Mouse (Mus musculus) embryonic facial prominence, embryonic 11.5 days (tissue): ENCODE results near the gene Osbpl8. TPM values are rescaled to one million over a fixed set of nuclear protein-coding genes. Genes with fewer than 3 reads are reported as not detected.

Experiments used
- ATAC-seq: fragments of 200-750 bp; cut with Nextera tagmentation; replicated peaks from 2 replicates; pipeline ENCODE4 v1.8.0; 2017; ENCODE audit warnings: low read depth; ENCODE audit not compliant: insufficient number of reproducible peaks, low FRiP score, low TSS enrichment
- DNase-seq: peaks from one replicate; pipeline ENCODE4 v3.0.0-alpha.2; 2015; ENCODE audit warnings: low spot score
- H3K27ac ChIP-seq: fragments of 300-500 bp; sonication (generic); replicated peaks from 2 replicates; pipeline ENCODE4 v1.5.1; 2014; ENCODE audit warnings: mild to moderate bottlenecking, low read depth, low read length, control low read depth
- H3K27me3 ChIP-seq: fragments of 300-500 bp; sonication (generic); 2 replicates; pipeline ENCODE4 v1.6.1; 2014; ENCODE audit warnings: mild to moderate bottlenecking, low read length, moderate library complexity, mixed read lengths; ENCODE audit not compliant: control insufficient read depth, insufficient read depth
- H3K36me3 ChIP-seq: fragments of 300-500 bp; sonication (generic); replicated peaks from 2 replicates; pipeline ENCODE4 v1.6.1; 2014; ENCODE audit warnings: low read depth, mild to moderate bottlenecking, low read length, moderate library complexity, mixed read lengths; ENCODE audit not compliant: control insufficient read depth, insufficient read depth
- H3K4me1 ChIP-seq: fragments of 300-500 bp; sonication (generic); 2 replicates; pipeline ENCODE4 v1.6.1; 2014; ENCODE audit warnings: low read length, mixed read lengths; ENCODE audit not compliant: control insufficient read depth, insufficient read depth
- H3K4me2 ChIP-seq: fragments of 300-500 bp; sonication (generic); 2 replicates; pipeline ENCODE4 v1.6.1; 2014; ENCODE audit warnings: low read depth, mild to moderate bottlenecking, control low read depth, low read length, moderate library complexity
- H3K4me3 ChIP-seq: fragments of 300-500 bp; sonication (generic); 2 replicates; pipeline ENCODE4 v1.5.1; 2014; ENCODE audit warnings: low read depth, low read length, control low read depth
- H3K9ac ChIP-seq: fragments of 300-500 bp; sonication (generic); replicated peaks from 2 replicates; pipeline ENCODE4 v1.6.1; 2014; ENCODE audit warnings: mild to moderate bottlenecking, control low read depth, low read length
- H3K9me3 ChIP-seq: fragments of 300-500 bp; sonication (generic); replicated peaks from 2 replicates; pipeline ENCODE4 v1.6.1; 2016; ENCODE audit warnings: mild to moderate bottlenecking, low read length, inconsistent platforms, mixed read lengths; ENCODE audit not compliant: control insufficient read depth
- WGBS: fragments of 180-500 bp; shearing (Covaris S2); extraction: QIAGEN DNeasy Blood & Tissue Kit; methylation state at CpG from one replicate; pipeline ENCODE4 v1.1.7; 2014; 5-methylcytosine and 5-hydroxymethylcytosine counted together
- polyA plus RNA-seq: library from polyadenylated mRNA; unstranded; fragments of >200 nt; fragmentation: Nextera tagmentation; extraction: Ambion mirVana; gene quantifications from 2 replicates; pipeline ENCODE4 v1.2.1, GENCODE M21; 2014

Osbpl8 gene
- polyA plus RNA-seq, result 9.7 and 10.5 TPM in 2 replicates

DNA sequence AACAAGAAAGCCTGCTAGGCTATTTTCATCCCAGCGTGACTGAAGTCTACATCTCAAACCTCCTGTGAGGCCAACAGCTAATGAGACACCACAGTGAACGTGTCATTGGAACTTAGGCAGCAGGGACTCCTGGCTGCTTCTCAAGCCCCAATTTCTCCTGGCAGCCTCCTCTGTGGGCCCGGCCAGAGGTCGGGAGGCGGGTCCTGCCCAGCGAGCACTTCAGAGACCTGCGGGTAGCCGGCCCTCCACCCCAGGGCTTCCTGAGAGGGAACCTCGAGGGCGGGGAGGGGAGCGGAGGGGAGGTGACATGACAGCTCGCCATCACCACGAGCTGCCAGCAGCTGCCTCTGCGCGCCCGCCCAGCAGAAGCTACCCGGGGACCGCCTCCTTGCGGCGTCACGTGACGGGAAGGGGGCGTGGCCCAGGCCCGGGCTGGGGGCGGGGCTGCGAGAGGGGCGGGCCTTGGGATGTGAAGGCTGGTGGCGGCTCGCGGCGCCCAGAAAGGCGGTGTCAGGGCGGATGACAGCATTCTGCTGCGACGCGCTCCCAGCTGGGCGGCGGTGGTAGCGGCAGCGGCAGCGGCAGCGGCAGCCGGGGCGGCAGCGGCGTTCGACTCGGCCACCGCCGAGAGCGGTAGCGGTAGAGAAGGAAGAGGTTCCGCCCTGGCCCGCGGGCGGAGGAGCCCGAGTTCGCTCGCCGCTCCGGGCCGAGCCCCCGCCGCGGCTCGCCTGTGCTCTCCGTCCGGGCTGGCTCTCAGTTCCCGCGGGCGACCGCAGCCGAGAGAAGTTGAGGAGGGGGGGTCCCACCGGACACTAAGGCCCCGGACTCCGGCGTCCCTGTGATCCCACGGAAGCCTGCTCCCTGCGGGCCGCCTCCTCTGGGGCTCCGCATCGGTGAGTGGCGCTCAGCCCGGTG lies at the start of gene Osbpl8:
Gene Osbpl8, plus strand, starts transcription at position 449 of the 915 bp plus-strand sequence.
- ATAC-seq (peak; percentile 96), DNase-seq (peak; percentile 96)
- Histone ChIP-seq H3K27me3 (no peaks in the 10 kb centered on the region), H3K9ac (peak within 1 kb of the TSS; percentile 89), H3K27ac (peak within 1 kb of the TSS; percentile 78), H3K4me2 (peak within 1 kb of the TSS; percentile 77), H3K9me3 (no peaks in the 10 kb centered on the region), H3K4me3 (peak within 1 kb of the TSS; percentile 93), H3K4me1 (no peaks in the 10 kb centered on the region), H3K36me3 (no peaks in the 10 kb centered on the region)
- under 1% methylated on average over 64 of the region's 84 CpGs for WGBS

DNA sequence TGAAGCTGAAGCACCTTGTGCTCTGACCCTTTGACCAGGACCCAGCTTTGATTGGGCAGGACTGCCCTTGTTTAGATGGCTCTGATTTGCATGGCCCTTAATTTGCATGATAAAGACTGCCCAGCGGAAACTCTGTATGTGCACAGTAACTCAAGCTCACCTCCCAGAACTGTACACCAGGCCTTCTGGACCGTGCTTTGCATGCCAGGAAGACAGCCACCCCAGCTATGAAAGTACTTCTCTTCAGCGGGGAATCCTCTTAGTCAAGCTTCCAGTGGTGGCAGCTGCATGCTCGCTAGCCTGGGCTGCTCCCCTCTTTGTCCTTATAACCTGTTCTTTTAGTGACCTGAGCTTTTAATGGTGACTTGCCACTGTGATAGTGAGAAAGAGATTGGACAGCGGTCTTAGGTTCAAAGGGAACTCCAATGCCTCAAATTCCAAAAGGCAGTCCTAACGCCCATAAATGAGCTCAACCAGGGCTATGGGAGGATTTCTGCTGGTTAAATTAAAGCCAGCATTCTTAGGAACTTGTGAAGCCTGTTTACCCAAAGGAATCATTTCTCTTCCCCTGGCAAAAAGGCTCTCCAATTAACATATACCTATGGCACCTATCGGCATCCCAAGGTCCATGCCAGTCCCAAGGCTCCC lies 47.2 kb upstream of the Osbpl8 start:
- no peak overlapping the region for H3K4me3 ChIP-seq
- H3K9ac ChIP-seq, result no peak overlapping the region
- no peaks in the 10 kb centered on the region for H3K27me3 ChIP-seq
- no peaks in the 10 kb centered on the region for H3K4me1 ChIP-seq
- WGBS, result 64% methylated on average over 7 of the region's 7 CpGs
- no peak overlapping the region for H3K4me2 ChIP-seq
- H3K9me3 ChIP-seq, result no peaks in the 10 kb centered on the region
- no peak overlapping the region for H3K27ac ChIP-seq
- no peak for ATAC-seq
- DNase-seq, result no peak
- H3K36me3 ChIP-seq, result no peaks in the 10 kb centered on the region

DNA sequence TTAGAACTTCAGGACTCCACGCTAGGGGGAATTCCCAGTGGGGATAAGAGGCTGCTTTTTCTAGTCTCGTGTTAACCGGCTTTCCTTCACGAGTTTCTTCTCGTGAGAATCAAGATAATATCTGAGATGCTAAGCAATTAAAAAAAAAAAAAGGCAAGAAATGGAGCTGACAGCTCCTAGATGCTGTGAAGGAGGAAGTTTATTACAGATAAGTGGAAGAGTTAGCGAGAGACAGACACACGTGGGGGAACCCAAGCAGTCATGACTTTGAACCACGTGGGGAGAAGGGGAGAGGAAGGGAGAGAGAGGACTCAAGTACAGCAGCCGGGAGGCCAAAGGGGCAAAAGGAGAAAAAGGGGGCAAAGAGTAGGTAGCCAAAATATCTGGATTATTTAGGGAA lies 46.3 kb upstream of the Osbpl8 start:
- Histone ChIP-seq H3K4me1 (no peaks in the 10 kb centered on the region), H3K4me2 (no peak overlapping the region), H3K27me3 (no peaks in the 10 kb centered on the region), H3K36me3 (no peaks in the 10 kb centered on the region), H3K4me3 (no peak overlapping the region), H3K9me3 (no peaks in the 10 kb centered on the region), H3K27ac (no peak overlapping the region), H3K9ac (no peak overlapping the region)
- DNase-seq, result no peak
- ATAC-seq, result no peak
- WGBS, result 82% methylated on average over 9 of the region's 9 CpGs

DNA sequence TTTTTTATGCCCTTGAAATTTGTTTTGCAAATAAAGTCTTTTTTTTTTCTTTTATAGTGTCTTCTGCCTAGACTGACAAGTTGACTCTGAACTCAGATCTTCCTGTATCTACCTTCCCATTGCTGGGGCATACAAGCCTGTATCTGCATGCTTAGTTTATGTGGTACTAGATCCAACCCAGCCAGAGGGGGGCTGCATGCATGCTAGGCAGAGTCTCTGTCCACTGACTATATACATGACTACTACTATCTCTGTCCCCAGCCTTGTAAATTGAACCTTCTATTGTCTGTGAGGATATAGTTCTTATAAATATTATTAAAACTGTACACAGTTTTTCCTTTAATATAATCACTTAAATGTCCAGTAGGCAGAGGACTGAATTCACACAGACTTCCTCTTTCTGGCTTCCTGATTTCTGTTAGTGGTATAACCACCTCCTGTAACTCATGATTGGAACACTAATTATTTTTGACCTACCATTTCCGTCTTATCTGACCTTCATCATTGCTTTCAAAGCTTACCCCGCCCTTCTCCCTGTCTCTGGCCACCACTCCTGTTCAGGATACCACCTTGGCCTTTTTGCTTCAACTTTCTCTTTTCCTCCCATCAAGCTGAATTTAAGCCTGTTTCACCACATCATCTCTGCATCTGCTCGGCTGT lies 45.4 kb upstream of the Osbpl8 start:
- no peak overlapping the region for H3K4me3 ChIP-seq
- ATAC-seq (no peak), DNase-seq (no peak)
- H3K9me3 ChIP-seq, result no peaks in the 10 kb centered on the region
- H3K4me2 ChIP-seq, result no peak overlapping the region
- no peaks in the 10 kb centered on the region for H3K36me3 ChIP-seq
- H3K27me3 ChIP-seq, result no peaks in the 10 kb centered on the region
- no peaks in the 10 kb centered on the region for H3K4me1 ChIP-seq
- H3K9ac ChIP-seq, result no peak overlapping the region
- 50% methylated on average over 3 of the region's 3 CpGs for WGBS
- no peak overlapping the region for H3K27ac ChIP-seq

DNA sequence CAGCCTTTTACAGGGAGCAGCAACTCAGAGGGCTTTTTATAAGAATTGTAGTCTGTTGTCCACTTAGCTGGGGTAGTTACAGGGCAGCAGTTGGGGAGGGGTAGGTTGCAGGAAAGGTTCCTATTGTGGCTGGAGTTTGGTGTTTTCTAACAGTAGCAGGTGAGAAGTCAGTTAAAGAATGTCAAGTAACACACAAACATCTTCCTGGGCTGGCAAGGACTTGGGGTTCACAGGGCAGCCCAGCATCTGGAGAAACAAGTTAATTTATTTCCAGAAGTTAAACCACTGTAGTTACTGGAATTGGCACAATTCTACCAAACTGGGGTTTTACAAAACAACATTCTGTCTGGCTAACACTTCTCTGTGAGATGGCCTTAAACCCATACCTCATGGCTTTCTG lies 44.8 kb upstream of the Osbpl8 start:
- Histone ChIP-seq H3K9ac (no peak overlapping the region), H3K4me3 (no peak overlapping the region), H3K4me2 (no peak overlapping the region), H3K27ac (no peak overlapping the region), H3K36me3 (no peaks in the 10 kb centered on the region), H3K27me3 (no peaks in the 10 kb centered on the region), H3K9me3 (no peaks in the 10 kb centered on the region), H3K4me1 (no peaks in the 10 kb centered on the region)
- DNase-seq (no peak), ATAC-seq (no peak)

DNA sequence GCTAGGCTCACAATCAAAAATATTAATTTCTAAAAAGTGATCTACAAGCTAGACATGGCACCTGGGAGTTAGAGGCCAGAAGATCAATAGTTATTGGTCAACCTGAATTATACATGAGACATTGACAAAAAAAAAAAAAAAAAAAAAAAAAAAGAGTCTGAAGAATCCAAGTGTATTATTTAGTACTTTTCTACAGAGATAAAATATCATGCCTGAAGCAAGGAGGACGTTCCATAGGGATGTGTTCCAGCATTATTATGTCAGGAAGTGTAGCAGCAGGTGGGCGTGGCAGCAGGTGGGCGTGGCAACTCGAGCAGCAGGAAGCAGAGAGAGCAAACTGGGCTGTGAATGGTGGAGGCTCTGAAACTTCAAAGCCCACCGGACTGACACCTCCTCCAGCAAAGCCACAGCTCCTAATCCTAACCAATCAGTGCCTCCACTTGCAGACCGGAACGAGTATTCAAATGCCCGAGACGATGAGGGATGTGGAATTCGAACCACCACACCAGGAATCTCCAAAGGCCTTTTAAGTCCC lies 41.6 kb upstream of the Osbpl8 start:
- Histone ChIP-seq H3K27me3 (no peaks in the 10 kb centered on the region), H3K9ac (no peak overlapping the region), H3K27ac (no peak overlapping the region), H3K36me3 (no peaks in the 10 kb centered on the region), H3K4me2 (no peak overlapping the region), H3K9me3 (no peaks in the 10 kb centered on the region), H3K4me1 (no peaks in the 10 kb centered on the region), H3K4me3 (no peak overlapping the region)
- ATAC-seq (no peak), DNase-seq (no peak)
- WGBS, result 78% methylated on average over 10 of the region's 10 CpGs

DNA sequence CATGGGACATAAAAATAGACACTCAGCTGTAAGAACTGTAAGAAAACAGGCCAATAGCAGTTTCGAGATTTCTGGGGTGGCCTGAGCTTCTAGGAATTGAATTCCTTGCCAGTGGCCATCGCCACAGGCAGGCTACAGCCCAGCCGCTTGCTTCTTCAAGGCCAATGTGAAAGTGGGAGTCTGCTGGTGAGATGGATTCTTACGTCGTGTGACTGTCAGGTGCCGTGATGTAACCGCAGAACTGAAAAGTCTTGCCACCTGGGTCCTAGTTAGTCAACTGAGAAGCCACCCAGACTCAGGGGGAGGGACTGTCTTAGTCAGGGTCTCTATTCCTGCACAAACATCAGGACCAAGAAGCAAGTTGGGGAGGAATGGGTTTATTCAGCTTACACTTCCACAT lies 40.4 kb upstream of the Osbpl8 start:
- Histone ChIP-seq H3K4me3 (no peak overlapping the region), H3K36me3 (no peaks in the 10 kb centered on the region), H3K27ac (no peak overlapping the region), H3K9ac (no peak overlapping the region), H3K4me2 (no peak overlapping the region), H3K27me3 (no peaks in the 10 kb centered on the region), H3K4me1 (no peaks in the 10 kb centered on the region), H3K9me3 (no peaks in the 10 kb centered on the region)
- DNase-seq (no peak), ATAC-seq (no peak)
- 91% methylated on average over 7 of the region's 7 CpGs for WGBS
